Mouse (Mus musculus): ENCODE data around the gene Fam98c.

- TF ChIP-seq CHD2 (IDR thresholded peaks at IDR 0.05; ENCODE audit: low read depth, low read length) (no peak), ZNF384 (IDR thresholded peaks at IDR 0.05; ENCODE audit: low read depth, low read length) (no peak), MAFK (IDR thresholded peaks at IDR 0.05; ENCODE audit: insufficient read depth, low read depth, low read length) (no peak), HCFC1 (IDR thresholded peaks at IDR 0.05; ENCODE audit: borderline replicate concordance, insufficient read depth, low read length) (no peak)
Observed at GRCm38 (mm10) chr7:29151486-29151885, 4.5 kb downstream of the Fam98c start.

Measured in ES-E14 (cell line).